Mouse (Mus musculus) limb, embryonic 10.5 days (tissue): ENCODE data around the gene Fndc7. TPM values are rescaled to one million over a fixed set of nuclear protein-coding genes. Genes with fewer than 3 reads are reported as not detected.

Experiments used
- polyA plus RNA-seq: library from polyadenylated mRNA; unstranded; fragments of >200 nt; fragmentation: Nextera tagmentation; extraction: Ambion mirVana; gene quantifications from 2 replicates; pipeline ENCODE4 v1.2.1, GENCODE M21; 2016

Gene Fndc7
- polyA plus RNA-seq, 1 experiment from 2014 or later, result not detected

Other genes starting within 250 kb of the Fndc7 start
- gene Clcc1, start 236.1 kb downstream of the Fndc7 start, polyA plus RNA-seq, result 51.8 and 61.3 TPM in 2 replicates
- 73.9 and 85.3 TPM in 2 replicates for gene Gpsm2, start 167.7 kb downstream of the Fndc7 start, polyA plus RNA-seq
- 0.10 TPM in 1 of 2 replicates, not detected in the other for gene Aknad1, start 150.3 kb downstream of the Fndc7 start, polyA plus RNA-seq
- gene Stxbp3, start 49.5 kb downstream of the Fndc7 start, polyA plus RNA-seq, result 20.8 and 24.6 TPM in 2 replicates
- 69.9 and 72.6 TPM in 2 replicates for gene Prpf38b, start 21.7 kb upstream of the Fndc7 start, polyA plus RNA-seq
- 0.48 and 0.88 TPM in 2 replicates for gene Henmt1, start 49.9 kb upstream of the Fndc7 start, polyA plus RNA-seq
- gene Gm9857, start 50.4 kb upstream of the Fndc7 start, polyA plus RNA-seq, result not detected in 2 replicates
- gene Fam102b, start 137.6 kb upstream of the Fndc7 start, polyA plus RNA-seq, result 4.4 and 4.9 TPM in 2 replicates
- not detected in 2 replicates for gene Slc25a54, start 190.5 kb upstream of the Fndc7 start, polyA plus RNA-seq
- gene Slc25a24, start 233.1 kb upstream of the Fndc7 start, polyA plus RNA-seq, result 20.0 and 27.5 TPM in 2 replicates